17 mouse cellular contexts compared by ENCODE assay signal in the genomic region with DNA sequence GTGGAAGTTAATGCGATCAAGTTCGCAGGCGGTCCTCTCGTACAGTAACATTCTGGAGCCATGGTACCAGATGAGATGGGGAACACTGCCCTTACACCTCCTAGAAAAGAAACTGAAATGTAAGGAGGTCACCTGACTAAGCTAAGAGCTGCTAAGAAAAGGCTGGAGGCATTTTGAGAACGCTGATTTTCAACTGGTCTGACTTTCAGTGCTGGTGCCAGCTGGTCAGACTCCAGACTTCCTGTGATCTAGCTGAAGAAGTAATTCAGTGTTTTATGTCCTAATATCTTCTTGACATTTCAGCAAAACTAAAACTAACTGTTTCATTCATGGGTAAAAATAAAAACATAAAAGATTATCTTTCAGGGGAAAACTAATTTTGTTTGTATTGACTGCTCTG. TPM values are rescaled to one million over a fixed set of nuclear protein-coding genes. Genes with fewer than 3 reads are reported as not detected.
DNase-seq lines count a peak whose midpoint lies in the region; ATAC-seq and TF ChIP-seq lines count a peak whose summit lies in the region.
"Had no signal": no experiment of that assay in that cellular context is flagged by ENCODE, and none has a peak within 500 bp of the region (broad histone marks: within the 10 kb centered on the region; RNA-seq: fewer than 3 reads in every experiment).

No protein-coding gene starts in this region.

- H3K4me3 ChIP-seq in kidney, postnatal 0 days (replicated peaks; ENCODE audit: low read depth, low read length), result no peak overlapping the region
- H3K4me3 ChIP-seq: erythroblast, embryonic 14.5 days had no signal

- H3K4me1 ChIP-seq in kidney, postnatal 0 days (replicated peaks; ENCODE audit: insufficient read depth, low read length), result no peaks in the 10 kb centered on the region

- intact Hi-C loops in heart, postnatal 14 days (cut with DNase I), result no loop called here

- no peak overlapping the region for H3K27ac ChIP-seq in kidney, postnatal 0 days

- H3K9me3 ChIP-seq in kidney, postnatal 0 days (replicated peaks; ENCODE audit: low read length), result no peaks in the 10 kb centered on the region

- ATAC-seq in kidney, postnatal 0 days (replicated peaks; ENCODE audit: low FRiP score, low read depth), result no peak
- ATAC-seq: intestine, embryonic 16.5 days had no signal

- TF ChIP-seq CTCF in kidney, postnatal 0 days (IDR thresholded peaks at IDR 0.05; ENCODE audit: low read depth), result no peak

- 0 out of 2 replicates have a peak, but pooled peaks cover 2% of the 10 kb centered on the region for H3K36me3 ChIP-seq in kidney, postnatal 0 days (ENCODE audit: insufficient read depth, low read length)

- 72% methylated on average over 5 of the region's 5 CpGs for WGBS in kidney, postnatal 0 days

- no peaks in the 10 kb centered on the region for H3K27me3 ChIP-seq in kidney, postnatal 0 days (ENCODE audit: insufficient read depth, low read length)

- H3K4me2 ChIP-seq in kidney, postnatal 0 days (ENCODE audit: low read length), result no peak overlapping the region
- H3K4me2 ChIP-seq: liver, embryonic 11.5 days had no signal

- DNase-seq in gastrocnemius, postnatal 10 days, result peak; percentile 33
- DNase-seq in gastrocnemius, adult 18-20 months (ENCODE audit: low spot score), result no peak
- peak; percentile 26 for DNase-seq in kidney, postnatal 0 days (ENCODE audit: low spot score)
- no peak for DNase-seq in kidney, adult 11 months
- DNase-seq in brain, adult 2 months (ENCODE audit: low read depth, low spot score), result peak; percentile 54
- peak; percentile 32 to 56 for DNase-seq in heart, postnatal 14 days
- DNase-seq in urinary bladder, postnatal 25 days (ENCODE audit: low spot score), result no peak
- DNase-seq: cerebellum, adult 8-10 months; layer of hippocampus, adult 9-11 months; midbrain, embryonic 14.5 days; right cerebral cortex, postnatal 25 days; thymus, adult 18-20 months had no signal

- H3K9ac ChIP-seq in kidney, postnatal 0 days (ENCODE audit: low read depth, low read length), result no peak overlapping the region

RNA-seq across cellular contexts. Expression of a gene that starts 10.1 kb away (rescaled TPM):
- total RNA-seq in gastrocnemius, postnatal 10 days (2021), result 1 to 10 TPM; 1.9 to 2.0 TPM
- under 1 TPM; 0.28 to 0.59 TPM for total RNA-seq in gastrocnemius, adult 18-20 months (2021)
- 0.34 TPM in 2 replicates for polyA plus RNA-seq in kidney, postnatal 0 days (2015; fragmentation: Nextera tagmentation; extraction: Ambion mirVana)
- total RNA-seq in heart, postnatal 14 days (2021), result 1 to 10 TPM in 1 of 2 experiments, under 1 TPM in 1; 0.79 to 2.3 TPM
- polyA plus RNA-seq: erythroblast, embryonic 14.5 days had no signal

RNA-seq across cellular contexts. Expression of a gene that starts 19.6 kb away (rescaled TPM):
- total RNA-seq in gastrocnemius, postnatal 10 days (2021), result under 1 TPM in 1 of 2 experiments, not detected in 1; 0.36 TPM
- under 1 TPM in 1 of 2 experiments, not detected in 1; 0.14 TPM for total RNA-seq in gastrocnemius, adult 18-20 months (2021)
- polyA plus RNA-seq in kidney, postnatal 0 days (2015; fragmentation: Nextera tagmentation; extraction: Ambion mirVana), result 1.6 and 1.9 TPM in 2 replicates
- total RNA-seq in heart, postnatal 14 days (2021), result not detected
- polyA plus RNA-seq: erythroblast, embryonic 14.5 days; hindbrain, embryonic 11.5 days; intestine, embryonic 16.5 days; liver, embryonic 11.5 days; lung, embryonic 16.5 days; midbrain, embryonic 14.5 days had no signal

RNA-seq across cellular contexts. Expression of a gene that starts 35.1 kb away (rescaled TPM):
- 10 to 100 TPM; 17.5 to 24.1 TPM for total RNA-seq in gastrocnemius, postnatal 10 days (2021)
- 10 to 100 TPM; 14.0 to 15.5 TPM for total RNA-seq in gastrocnemius, adult 18-20 months (2021)
- polyA plus RNA-seq in kidney, postnatal 0 days (2015; fragmentation: Nextera tagmentation; extraction: Ambion mirVana), result 6.3 and 7.6 TPM in 2 replicates
- 10 to 100 TPM; 19.2 TPM for total RNA-seq in heart, postnatal 14 days (2021)

Comparison
In these comparisons a context has a peak if more than half of its experiments do, and no peak if none do; other contexts are left out.
1. DNase-seq: peak in gastrocnemius, postnatal 10 days (single experiment), kidney, postnatal 0 days (single experiment), brain, adult 2 months (single experiment) and heart, postnatal 14 days (2 of 2); none in gastrocnemius, adult 18-20 months (single experiment), kidney, adult 11 months (single experiment) and urinary bladder, postnatal 25 days (single experiment).